Comparison of ENCODE assay signal across 20 mouse cellular contexts in the genomic region with DNA sequence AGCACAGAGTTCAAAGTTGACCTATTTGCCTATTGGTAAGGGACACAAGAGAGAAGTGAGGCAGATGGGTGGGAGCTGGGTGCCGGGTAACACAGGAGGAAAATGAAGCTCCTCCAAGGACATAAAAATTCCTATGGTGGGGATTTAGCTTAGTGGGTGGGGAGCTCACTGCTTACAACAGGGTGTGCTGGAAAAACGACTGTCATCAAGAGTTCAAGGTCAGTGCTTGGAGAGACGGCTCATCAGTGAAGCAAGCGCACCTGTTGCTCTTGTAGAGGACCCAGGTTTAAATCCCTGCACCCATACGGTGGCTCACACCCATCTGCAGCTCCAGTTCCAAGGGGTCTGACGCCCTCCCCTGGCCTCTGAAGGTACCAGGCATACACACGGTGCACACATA. TPM values are rescaled to one million over a fixed set of nuclear protein-coding genes. Genes with fewer than 3 reads are reported as not detected.
A peak's percentile ranks its signal among the peaks of the same experiment; 100 is the strongest.
DNase-seq lines count a peak whose midpoint lies in the region; ATAC-seq lines count a peak whose summit lies in the region.
"Had no signal": no experiment of that assay in that cellular context is flagged by ENCODE, and none has a peak within 500 bp of the region (broad histone marks: within the 10 kb centered on the region; RNA-seq: fewer than 3 reads in every experiment).

No protein-coding gene starts in this region.

- no peak for ATAC-seq in forebrain, embryonic 13.5 days
- ATAC-seq: CD4-positive, CD25-positive, alpha-beta regulatory T cell, adult 4 months; forebrain, embryonic 14.5 days; forebrain, embryonic 16.5 days had no signal

- no peak overlapping the region for H3K4me3 ChIP-seq in forebrain, embryonic 10.5 days
- no peak overlapping the region for H3K4me3 ChIP-seq in forebrain, embryonic 13.5 days
- H3K4me3 ChIP-seq: embryonic facial prominence, embryonic 13.5 days; embryonic facial prominence, embryonic 15.5 days; erythroblast, embryonic 14.5 days had no signal

- 86% methylated on average over 7 of the region's 7 CpGs for WGBS in forebrain, embryonic 10.5 days
- 89% methylated on average over 7 of the region's 7 CpGs for WGBS in forebrain, embryonic 13.5 days

- no peak for DNase-seq in forebrain, embryonic 10.5 days (ENCODE audit: extremely low spot score, low spot score)
- DNase-seq in ES-CJ7 (ENCODE audit: low read depth, low spot score) (peak; percentile 78), ZHBTc4 (ENCODE audit: low read depth, low spot score) (peak; percentile 74)
- no peak for DNase-seq in urinary bladder, postnatal 4 days (ENCODE audit: low spot score in 2 of 2)
- DNase-seq: adrenal gland, postnatal 25 days; B cell, adult 2 months; cerebellum, adult 11 months; cerebellum, adult 18-20 months; cerebellum, adult 8-10 months; cerebellum, adult 9-11 months; cerebellum, postnatal 14 days; cerebellum, postnatal 36 days; embryo, embryonic 11 days had no signal

- H3K27ac ChIP-seq in forebrain, embryonic 10.5 days = 0 out of 2 replicates have a peak overlapping the region, but pooled peaks have one; percentile 31
- H3K27ac ChIP-seq in forebrain, embryonic 13.5 days = no peak overlapping the region
- H3K27ac ChIP-seq: embryonic facial prominence, embryonic 13.5 days; embryonic facial prominence, embryonic 15.5 days had no signal

- peaks cover 36% of the 10 kb centered on the region for H3K4me1 ChIP-seq in forebrain, embryonic 10.5 days
- H3K4me1 ChIP-seq in forebrain, embryonic 13.5 days = peaks cover 12% of the 10 kb centered on the region; the same call in 1 of the 2 replicates

- no peaks in the 10 kb centered on the region for H3K36me3 ChIP-seq in forebrain, embryonic 10.5 days (replicated peaks)
- H3K36me3 ChIP-seq in forebrain, embryonic 13.5 days (ENCODE audit: poor library complexity, severe bottlenecking) = no peaks in the 10 kb centered on the region

- no peak overlapping the region for H3K9ac ChIP-seq in forebrain, embryonic 13.5 days
- H3K9ac ChIP-seq: embryonic facial prominence, embryonic 13.5 days; embryonic facial prominence, embryonic 15.5 days had no signal

- no peaks in the 10 kb centered on the region for H3K27me3 ChIP-seq in forebrain, embryonic 10.5 days (ENCODE audit: poor library complexity, severe bottlenecking)
- H3K27me3 ChIP-seq in forebrain, embryonic 13.5 days = no peaks in the 10 kb centered on the region
- H3K27me3 ChIP-seq: embryonic facial prominence, embryonic 13.5 days; embryonic facial prominence, embryonic 15.5 days had no signal

- no peak overlapping the region for H3K4me2 ChIP-seq in forebrain, embryonic 13.5 days
- H3K4me2 ChIP-seq: embryonic facial prominence, embryonic 13.5 days; embryonic facial prominence, embryonic 15.5 days had no signal

- no peaks in the 10 kb centered on the region for H3K9me3 ChIP-seq in forebrain, embryonic 10.5 days
- H3K9me3 ChIP-seq in forebrain, embryonic 13.5 days (replicated peaks) = no peaks in the 10 kb centered on the region
- H3K9me3 ChIP-seq: embryonic facial prominence, embryonic 13.5 days; embryonic facial prominence, embryonic 15.5 days had no signal

RNA-seq across cellular contexts. Expression of a gene that starts 35.7 kb away (rescaled TPM):
- 5.1 and 7.3 TPM in 2 replicates for polyA plus RNA-seq in forebrain, embryonic 10.5 days (2016; fragmentation: Nextera tagmentation; extraction: Ambion mirVana)
- 1.5 and 2.1 TPM in 2 replicates for polyA plus RNA-seq in forebrain, embryonic 13.5 days (2015; fragmentation: Nextera tagmentation; extraction: Ambion mirVana)
- polyA plus RNA-seq: CD4-positive, CD25-positive, alpha-beta regulatory T cell, adult 4 months; erythroblast, embryonic 14.5 days had no signal

RNA-seq across cellular contexts. Expression of a gene that starts 58.8 kb away (rescaled TPM):
- 23.6 and 24.2 TPM in 2 replicates for polyA plus RNA-seq in forebrain, embryonic 10.5 days (2016; fragmentation: Nextera tagmentation; extraction: Ambion mirVana)
- polyA plus RNA-seq in forebrain, embryonic 13.5 days (2015; fragmentation: Nextera tagmentation; extraction: Ambion mirVana) = 23.3 and 26.4 TPM in 2 replicates

RNA-seq across cellular contexts. Expression of a gene that starts 59.2 kb away (rescaled TPM):
- polyA plus RNA-seq in forebrain, embryonic 10.5 days (2016; fragmentation: Nextera tagmentation; extraction: Ambion mirVana) = 27.7 and 31.9 TPM in 2 replicates
- 1.8 and 3.0 TPM in 2 replicates for polyA plus RNA-seq in forebrain, embryonic 13.5 days (2015; fragmentation: Nextera tagmentation; extraction: Ambion mirVana)
- polyA plus RNA-seq: CD4-positive, CD25-positive, alpha-beta regulatory T cell, adult 4 months; erythroblast, embryonic 14.5 days had no signal

Comparison
In these comparisons a context has a peak if more than half of its experiments do, and no peak if none do; other contexts are left out.
1. DNase-seq: peak in ES-CJ7 (single experiment) and ZHBTc4 (single experiment); none in forebrain, embryonic 10.5 days (single experiment) and urinary bladder, postnatal 4 days (0 of 2).